Mouse (Mus musculus): ENCODE results near the gene Sh3pxd2b.

Gene Sh3pxd2b

GRCm38 (mm10) chr11:32425043-32425658 lies 77.5 kb downstream of the Sh3pxd2b start:
- no peak for DNase-seq (ENCODE audit: low spot score in 2 of 2)

- DNase-seq (ENCODE audit: low spot score in 2 of 2): no peak
Observed at GRCm38 (mm10) chr11:32427537-32427936, 79.9 kb downstream of the Sh3pxd2b start.

DNA sequence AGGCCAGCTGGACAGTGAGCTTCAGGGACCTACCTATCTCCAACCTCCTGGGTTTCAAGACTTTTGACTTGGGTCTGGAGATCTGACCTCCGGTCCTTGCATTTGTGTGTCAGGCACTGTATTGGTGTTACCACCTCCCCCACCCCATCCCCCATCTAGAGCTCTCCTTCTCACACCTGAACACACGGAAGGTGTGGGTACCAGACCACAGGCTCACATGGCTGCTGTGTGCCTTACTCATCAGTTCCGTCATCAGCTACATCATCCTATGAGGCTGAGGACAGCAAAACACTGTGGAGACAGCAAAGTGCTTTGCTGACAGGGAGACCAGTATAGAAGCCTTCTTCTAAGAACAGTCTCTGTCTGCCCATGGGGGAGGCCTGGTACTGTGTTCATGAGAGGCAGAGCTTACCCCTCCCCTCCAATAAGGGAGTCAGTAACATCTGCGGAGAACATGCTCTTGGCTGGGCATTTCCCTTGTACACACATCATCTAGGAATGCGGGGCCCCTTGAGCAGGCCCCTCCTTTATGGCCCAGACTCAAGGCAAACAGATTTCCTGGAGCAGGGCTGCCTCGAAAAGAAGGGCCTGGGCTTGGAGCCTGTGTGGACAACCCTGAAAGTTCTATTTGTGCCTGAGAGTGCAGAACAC lies 87.9 kb downstream of the Sh3pxd2b start:
- DNase-seq (ENCODE audit: low spot score in 2 of 2): no peak

- DNase-seq (ENCODE audit: low spot score in 2 of 2): no peak
Observed at GRCm38 (mm10) chr11:32442576-32442975, 95.0 kb downstream of the Sh3pxd2b start.

DNA sequence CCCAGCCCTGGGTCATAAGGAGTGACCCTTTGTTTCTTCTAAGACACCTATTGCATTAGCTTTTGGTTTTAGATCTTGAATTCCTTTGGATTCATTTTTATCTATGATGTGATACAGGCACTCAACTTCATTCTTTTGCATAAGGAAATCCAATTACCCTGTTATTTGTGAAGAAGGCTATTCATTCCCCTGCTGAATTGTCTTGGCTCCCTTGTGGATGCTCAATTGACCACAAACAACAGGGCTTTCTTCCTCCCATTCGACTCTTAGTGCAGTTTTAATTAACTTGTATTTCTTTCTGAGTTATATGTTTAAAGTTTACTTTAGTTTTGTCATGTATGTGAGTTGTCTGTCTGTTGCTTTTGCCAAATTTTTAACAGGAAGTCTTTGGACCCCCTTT lies 96.6 kb downstream of the Sh3pxd2b start:
- DNase-seq (ENCODE audit: low spot score in 2 of 2): no peak

GRCm38 (mm10) chr11:32445135-32445534 lies 97.5 kb downstream of the Sh3pxd2b start:
- DNase-seq (ENCODE audit: low spot score in 2 of 2): no peak

DNA sequence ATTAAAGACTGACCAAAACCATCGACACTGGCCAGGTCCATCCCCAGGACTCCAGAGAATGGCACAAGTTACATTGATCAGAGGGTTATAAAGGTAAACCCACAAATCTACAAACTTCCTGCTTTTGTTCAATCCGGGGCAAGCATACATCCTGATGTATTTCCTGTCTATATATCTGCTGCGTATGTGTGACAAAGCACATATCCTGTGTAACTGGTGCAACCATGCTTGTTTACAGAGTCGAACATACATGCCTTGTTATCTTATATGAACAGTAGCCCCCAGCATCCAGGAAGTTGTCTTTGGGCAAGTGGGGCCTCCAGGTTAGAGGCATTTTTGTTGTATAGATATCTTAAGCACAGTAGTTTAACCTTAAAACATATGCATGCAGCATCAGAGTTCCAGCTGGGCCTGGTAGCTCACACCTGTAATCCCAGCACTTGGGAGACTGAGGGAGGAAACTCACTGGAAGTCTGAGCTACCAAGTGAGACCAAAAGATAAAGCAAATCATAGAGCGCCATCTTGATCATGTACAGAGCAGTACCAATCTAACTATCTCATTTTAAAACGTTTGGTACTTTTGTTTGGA lies 98.1 kb downstream of the Sh3pxd2b start:
- DNase-seq (ENCODE audit: low spot score in 2 of 2): no peak

- no peak for DNase-seq (ENCODE audit: low spot score in 2 of 2)
Observed at GRCm38 (mm10) chr11:32450216-32450615, 102.6 kb downstream of the Sh3pxd2b start.

DNA sequence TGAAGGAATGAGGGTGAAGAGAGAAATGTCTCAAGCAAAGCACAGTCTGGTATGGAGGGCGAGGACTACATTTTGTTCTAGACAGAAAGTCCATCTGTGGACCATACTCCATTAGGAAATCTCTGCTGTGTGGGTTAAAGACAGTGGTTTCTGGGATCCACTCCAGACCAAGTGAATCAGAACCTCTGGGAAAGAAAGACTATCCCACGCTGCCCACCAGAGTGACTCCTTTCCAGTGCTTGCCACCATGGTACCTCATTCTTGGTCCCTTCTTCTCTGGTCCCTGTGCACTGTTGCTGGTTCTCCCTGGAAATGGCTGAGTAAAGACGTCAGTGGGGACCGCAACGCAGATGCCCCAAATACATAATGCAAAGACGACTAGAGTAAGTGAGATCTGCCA lies 103.7 kb downstream of the Sh3pxd2b start:
- DNase-seq (ENCODE audit: low spot score in 2 of 2): no peak

- DNase-seq (ENCODE audit: low spot score in 2 of 2): no peak
Observed at GRCm38 (mm10) chr11:32452745-32453144, 105.1 kb downstream of the Sh3pxd2b start.

DNA sequence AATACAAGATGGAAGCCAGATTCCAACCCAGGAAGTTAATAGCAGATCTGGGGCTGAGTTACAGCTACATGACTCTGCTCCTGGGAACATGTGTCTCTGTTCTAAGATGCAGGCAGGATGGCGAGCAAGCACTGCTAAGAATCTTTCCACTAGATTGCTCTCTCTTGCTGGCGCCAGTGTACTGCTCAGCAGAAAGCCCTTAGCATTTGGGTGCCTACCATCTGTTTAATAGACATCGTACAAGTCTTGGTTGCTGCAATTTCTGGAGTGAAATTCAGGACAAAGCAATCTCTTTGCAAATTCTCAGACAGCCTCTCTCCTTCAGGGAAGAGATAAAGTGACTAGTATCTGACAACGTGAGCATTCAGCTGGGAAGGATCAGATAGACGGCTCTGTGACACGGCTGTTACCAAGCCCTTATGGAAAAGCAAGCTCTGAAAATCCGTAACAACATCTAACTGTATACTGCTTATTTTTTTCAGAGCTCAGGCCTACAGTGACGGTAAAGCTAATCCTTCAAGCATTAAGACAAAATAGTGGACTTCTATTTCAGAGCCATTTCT lies 105.8 kb downstream of the Sh3pxd2b start:
- no peak for DNase-seq (ENCODE audit: low spot score in 2 of 2)

DNA sequence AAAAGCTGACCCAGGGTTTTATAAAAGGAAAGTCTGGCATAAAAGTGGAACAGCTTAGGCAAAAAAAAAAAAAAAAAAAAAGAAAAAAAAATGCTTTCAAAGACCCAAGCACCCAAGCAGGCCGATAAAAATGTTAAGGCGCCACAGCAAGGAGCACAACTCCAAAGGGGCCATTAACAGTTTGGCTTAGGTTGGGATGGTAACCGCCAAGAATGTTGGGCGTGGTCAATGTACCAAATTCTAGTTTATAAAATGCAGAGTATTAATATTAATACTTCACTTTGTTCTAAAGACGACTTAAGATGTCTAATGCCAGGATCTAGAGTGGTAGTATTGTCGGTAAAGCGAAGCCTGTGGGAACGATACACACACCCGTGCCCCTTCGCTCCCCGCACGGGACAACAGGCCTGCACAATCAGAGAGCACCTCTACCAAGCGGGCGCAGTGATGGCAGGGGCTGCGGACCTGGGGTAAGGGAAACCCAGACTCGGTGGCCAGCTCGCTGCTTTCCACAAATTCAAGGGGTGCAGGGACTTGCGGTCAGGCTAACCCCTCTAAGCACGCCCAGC lies 106.7 kb downstream of the Sh3pxd2b start:
- no peak for DNase-seq (ENCODE audit: low spot score in 2 of 2)

- peak; percentile 92 to 94 for DNase-seq (ENCODE audit: low spot score in 2 of 2)
Observed at GRCm38 (mm10) chr11:32454800-32455506, 107.3 kb downstream of the Sh3pxd2b start, which contains the start of gene Ubtd2. TSS of gene Ubtd2 (plus strand) at chr11:32455370.

DNA sequence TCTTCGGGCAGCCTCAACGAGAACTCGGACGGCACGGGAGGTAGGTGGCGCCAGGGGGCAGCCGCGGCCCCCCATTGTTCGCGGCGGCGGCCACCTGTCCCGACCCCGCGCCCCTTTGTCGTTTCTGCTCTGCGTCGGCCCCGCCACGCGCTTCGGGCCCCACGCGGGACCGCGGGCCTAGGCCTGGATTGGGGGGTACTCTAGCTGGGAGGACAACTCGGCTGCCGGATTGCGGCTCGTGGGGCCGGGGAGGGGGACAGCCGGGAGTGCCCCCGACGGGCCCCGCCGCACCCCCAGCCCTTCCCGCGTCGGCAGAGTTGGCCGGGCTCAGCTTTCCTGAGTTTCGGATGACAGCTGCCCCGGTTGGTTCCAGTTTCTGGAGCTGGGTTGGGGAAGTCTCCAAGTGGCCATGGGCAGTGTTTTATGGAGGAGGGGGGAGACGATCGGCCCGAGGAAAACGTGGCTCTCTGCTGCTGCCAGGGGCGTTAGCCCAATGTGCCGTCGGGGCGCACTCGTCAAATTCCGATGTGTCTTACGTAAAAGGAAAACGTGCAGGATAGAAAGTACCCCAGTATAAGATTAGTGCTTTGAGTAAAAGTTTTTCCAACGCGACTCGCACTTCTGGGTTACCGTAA lies 108.0 kb downstream of the Sh3pxd2b start:
- peak in 1 of 2 experiments; percentile 4 for DNase-seq (ENCODE audit: low spot score in 2 of 2)

DNA sequence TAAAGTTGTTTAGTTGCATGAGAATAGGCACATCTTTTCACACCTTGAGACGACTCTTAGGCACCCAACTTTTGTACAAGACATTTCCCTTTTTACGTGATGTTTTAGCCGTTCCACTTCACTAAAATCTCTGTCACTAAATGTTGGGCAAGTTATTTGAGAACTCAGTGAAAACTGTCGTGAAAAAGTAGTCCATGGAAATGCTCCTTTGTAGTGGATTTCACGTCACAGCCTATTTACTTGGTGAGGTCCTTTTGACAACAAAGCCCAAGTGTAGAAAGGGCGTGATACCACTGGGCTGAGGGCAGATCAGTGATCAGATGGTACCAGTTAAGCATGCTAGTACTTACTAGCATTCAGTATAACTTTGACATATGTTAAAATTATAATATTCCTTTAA lies 108.7 kb downstream of the Sh3pxd2b start:
- DNase-seq (ENCODE audit: low spot score in 2 of 2): no peak

DNA sequence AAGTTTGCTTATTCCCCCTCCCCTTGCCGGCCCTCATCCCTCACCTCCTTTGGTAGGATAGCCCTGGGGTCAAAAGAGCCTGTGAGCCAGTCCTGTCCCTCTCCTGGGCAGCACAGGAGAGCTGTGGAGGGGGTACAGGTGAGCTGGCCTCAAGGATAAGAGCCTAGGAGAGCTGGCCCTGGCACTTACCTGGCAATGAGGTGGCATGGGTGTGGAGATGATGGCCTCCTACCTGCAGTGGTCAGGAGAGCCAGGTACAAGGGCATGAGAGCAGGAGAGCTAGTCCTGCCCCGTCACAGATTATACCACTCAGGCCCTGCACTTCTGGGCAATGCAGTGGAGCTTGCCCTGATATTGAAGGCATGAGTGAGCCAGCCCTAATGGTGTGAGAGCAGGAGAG lies 116.7 kb downstream of the Sh3pxd2b start:
- no peak for DNase-seq (ENCODE audit: low spot score in 2 of 2)

DNA sequence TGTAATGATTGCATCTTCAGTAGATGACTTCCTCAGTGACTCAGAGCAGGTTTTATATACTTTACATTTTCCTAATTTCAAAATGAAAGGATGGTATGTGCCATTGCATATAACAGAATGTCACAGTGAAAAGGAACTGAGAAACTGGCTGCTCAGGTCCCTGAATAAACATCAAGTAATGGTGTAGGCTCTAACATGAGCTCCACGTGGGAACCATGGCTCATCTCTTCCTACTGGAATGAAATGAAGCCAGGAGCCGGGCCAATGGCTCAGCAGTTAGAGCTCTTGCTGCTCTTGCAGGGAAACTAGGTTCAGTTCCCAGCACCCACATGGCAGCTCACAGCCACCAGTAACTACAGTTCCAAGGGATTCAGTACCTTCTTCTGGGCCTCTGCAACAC lies 124.3 kb downstream of the Sh3pxd2b start:
- no peak for DNase-seq (ENCODE audit: low spot score in 2 of 2)

GRCm38 (mm10) chr11:32474725-32475124 lies 127.1 kb downstream of the Sh3pxd2b start:
- DNase-seq (ENCODE audit: low spot score in 2 of 2): no peak

GRCm38 (mm10) chr11:32475487-32476236 lies 128.0 kb downstream of the Sh3pxd2b start:
- no peak for DNase-seq (ENCODE audit: low spot score in 2 of 2)

All from frontal cortex, postnatal 25 days (tissue).